Mouse (Mus musculus) layer of hippocampus, adult 8-10 months (tissue): ENCODE results near the gene Med20. TPM values are rescaled to one million over a fixed set of nuclear protein-coding genes. Genes with fewer than 3 reads are reported as not detected.
"Not testable (repeated sequence)": the region's sequence is repeated elsewhere in the genome, so short reads cannot be mapped to it uniquely, and the experiment has no call there.

Source experiments
- DNase-seq, 2 experiments: peaks; one replicate each; pipeline ENCODE4 v3.0.0; 2022; ENCODE audit warnings: low spot score in 2 of 2
- total RNA-seq, 4 experiments: library from RNA; stranded (reverse); gene quantifications; 2 replicates each; pipeline ENCODE4 v1.2.4; 2022

Gene Med20
- total RNA-seq, 4 experiments from 2014 or later = 31.1 to 40.3 (median 33.1) TPM

GRCm38 (mm10) chr17:47596162-47596838, 15.1 kb upstream of the Med20 start:
- DNase-seq = no peak

DNA sequence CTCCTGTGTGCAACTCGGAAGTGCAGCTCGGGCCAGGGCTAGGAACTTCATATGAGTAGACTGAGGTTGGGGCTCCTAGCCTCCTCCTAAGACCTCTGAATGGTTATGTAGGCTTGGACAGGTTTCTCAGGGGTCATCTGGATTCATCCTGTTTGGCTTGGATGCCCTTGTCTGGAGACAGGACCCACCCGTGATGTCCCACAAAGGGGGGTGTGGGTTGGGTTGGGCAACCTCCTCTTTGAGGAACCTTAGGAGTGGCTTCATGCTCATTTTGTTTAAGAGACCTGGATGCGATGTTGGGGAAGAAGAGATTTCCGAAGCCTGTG, 14.6 kb upstream of the Med20 start:
- no peak for DNase-seq

GRCm38 (mm10) chr17:47597261-47597660, 14.1 kb upstream of the Med20 start:
- no peak for DNase-seq

- no peak for DNase-seq
Observed at GRCm38 (mm10) chr17:47597838-47598579, 13.4 kb upstream of the Med20 start.

DNA sequence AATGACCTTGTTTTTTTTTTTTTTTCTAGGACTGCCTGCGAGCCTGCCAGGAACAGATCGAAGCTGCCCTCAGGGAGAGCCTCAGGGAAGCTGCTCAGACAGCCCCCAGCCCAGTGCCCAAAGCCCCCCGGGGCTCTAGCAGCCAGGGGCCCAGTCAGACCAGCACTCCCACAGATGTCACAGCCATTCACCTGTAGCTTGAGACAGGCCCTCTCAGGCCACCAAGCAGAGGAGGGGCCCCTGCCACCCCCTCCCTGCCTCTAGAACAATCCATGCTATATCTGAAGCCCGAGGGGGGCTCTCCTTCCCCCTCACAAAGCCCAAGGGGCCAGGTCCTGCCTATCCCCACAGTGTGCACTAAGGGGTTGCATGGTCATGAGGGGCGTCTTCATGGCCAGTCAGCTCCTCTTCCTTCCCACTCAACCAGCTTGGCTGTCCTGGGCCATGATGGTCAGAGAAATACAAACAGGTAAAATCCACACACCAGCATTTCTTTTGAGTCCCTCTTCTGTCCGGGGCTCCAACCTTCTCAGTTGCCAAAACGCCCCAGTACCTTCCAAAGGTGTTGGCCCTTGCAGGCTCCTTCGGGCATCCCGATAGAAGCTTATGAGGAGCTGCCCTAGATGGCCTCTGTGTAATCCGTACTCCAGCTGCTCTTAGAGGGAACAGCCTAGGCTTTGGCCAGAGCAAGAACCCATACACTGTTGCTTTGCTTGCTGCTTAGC, 12.6 kb upstream of the Med20 start:
- not testable (repeated sequence) for DNase-seq

DNA sequence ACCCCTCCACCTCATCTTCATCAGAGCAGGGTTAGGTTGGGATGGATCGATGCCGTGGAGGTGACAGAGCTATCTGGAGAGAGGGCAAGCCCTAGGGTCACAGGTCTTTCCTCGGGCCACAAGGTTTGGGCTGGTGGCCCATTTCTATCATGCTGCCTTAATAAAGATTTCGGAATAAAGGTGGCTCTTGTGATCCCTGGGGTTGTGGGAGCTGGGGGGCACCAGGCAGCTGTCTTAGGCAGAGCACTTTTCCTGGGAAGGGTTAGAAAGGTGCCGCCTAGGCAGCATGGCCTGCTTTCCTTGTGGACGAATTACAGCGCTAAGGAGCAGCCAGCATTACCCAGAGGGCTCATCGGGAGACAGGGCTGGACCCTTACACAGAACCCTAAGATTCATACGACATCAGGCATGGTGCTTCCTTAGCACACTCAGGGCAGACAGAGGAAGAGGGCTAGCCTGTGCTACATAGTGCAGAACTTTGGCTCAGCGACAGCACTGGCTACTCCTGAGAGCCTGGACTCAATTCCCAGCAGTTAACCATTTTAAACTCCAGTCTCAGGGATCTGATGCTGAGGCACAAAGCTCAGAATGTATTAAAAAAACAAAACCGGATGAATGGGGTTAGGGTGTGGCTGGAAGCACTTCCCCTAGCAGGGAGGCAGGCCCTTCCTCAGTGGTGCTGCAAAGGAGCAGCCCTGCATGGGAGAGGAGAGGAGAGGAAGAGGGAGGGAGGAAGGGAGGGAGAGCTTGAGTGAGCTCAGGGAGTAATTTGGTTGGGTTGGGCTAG, 11.7 kb upstream of the Med20 start:
- DNase-seq = no peak

GRCm38 (mm10) chr17:47600601-47601388, 10.6 kb upstream of the Med20 start:
- no peak for DNase-seq

DNA sequence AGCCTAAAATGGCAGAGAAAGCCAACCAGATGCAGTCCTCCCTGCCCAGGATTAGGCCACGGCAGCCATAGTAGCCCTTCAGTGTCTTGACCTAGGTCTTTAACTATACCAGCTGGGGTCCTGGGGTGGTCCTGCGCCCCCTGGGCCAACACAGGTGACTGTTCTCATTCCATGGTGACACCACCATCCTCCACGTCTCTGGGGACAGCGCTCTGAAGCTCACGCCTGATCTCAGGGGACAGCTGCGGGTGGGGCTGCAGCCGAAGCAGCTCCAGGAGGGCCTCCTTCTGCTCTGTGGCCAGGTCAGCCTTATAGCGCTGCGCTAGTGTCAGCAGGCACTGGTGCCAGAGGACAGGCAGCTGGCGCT, 10.0 kb upstream of the Med20 start:
- DNase-seq = no peak

GRCm38 (mm10) chr17:47602289-47602688, 9.1 kb upstream of the Med20 start:
- no peak for DNase-seq

DNA sequence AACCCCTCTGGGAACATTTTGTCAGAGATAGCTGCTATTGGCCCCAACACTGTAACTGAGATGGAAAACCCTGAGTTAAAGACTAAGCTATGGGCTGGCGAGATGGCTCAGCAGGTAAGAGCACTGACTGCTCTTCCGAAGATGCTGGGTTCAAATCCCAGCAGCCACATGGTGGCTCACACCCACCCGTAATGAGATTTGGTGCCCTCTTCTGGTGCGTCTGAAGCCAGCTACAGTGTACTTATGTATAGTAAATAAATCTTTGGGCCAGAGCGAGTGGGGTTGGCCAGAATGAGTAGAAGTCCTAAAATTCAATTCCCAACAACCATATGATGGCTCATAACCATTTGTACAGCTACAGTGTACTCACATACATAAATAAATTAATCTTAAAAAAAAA, 5.2 kb upstream of the Med20 start:
- DNase-seq = no peak

- no peak for DNase-seq
Observed at GRCm38 (mm10) chr17:47609182-47609581, 2.2 kb upstream of the Med20 start.

- no peak for DNase-seq
Observed at GRCm38 (mm10) chr17:47611661-47611982, 240 bp downstream of the Med20 start.

DNA sequence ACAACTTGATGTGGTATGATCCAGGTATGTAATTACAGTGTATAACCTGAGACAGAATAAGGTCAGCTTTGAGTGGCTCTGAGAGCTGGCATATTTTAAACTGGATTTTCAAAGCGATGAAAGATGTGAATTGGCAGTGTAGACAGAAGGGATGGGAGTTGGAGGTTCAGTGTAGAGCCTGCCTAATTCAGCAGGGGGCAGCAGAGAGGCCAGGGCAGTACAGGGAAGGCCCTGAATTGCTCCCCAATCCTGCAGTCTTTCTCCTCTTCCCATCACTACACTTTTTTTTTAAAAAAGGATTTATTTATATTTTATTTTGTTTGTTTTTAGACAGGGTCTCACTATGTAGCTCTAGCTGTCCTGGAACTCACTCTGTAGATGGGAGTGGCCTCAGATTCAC, 2.6 kb downstream of the Med20 start:
- no peak for DNase-seq

DNA sequence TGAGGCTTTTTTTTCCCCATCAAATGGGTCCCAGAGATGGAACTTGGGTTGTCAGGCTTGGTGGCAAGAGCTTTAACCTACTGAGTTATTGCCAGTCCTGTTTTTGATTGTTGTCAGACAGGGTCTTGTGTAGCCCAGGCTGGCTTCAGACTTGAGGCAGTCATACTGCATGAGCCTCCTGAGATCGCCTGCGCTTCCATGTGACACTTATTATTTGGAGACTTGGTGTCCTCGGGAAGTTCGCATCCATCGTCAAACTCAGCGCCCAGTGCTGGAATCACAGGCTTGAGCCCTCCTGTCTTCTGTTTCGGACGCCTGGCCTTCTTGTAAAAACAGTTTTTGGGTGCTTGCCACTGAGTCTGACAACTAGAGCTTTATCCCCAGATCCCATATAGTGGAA, 4.7 kb downstream of the Med20 start:
- DNase-seq = no peak

GRCm38 (mm10) chr17:47616652-47617051, 5.3 kb downstream of the Med20 start:
- DNase-seq = no peak

DNA sequence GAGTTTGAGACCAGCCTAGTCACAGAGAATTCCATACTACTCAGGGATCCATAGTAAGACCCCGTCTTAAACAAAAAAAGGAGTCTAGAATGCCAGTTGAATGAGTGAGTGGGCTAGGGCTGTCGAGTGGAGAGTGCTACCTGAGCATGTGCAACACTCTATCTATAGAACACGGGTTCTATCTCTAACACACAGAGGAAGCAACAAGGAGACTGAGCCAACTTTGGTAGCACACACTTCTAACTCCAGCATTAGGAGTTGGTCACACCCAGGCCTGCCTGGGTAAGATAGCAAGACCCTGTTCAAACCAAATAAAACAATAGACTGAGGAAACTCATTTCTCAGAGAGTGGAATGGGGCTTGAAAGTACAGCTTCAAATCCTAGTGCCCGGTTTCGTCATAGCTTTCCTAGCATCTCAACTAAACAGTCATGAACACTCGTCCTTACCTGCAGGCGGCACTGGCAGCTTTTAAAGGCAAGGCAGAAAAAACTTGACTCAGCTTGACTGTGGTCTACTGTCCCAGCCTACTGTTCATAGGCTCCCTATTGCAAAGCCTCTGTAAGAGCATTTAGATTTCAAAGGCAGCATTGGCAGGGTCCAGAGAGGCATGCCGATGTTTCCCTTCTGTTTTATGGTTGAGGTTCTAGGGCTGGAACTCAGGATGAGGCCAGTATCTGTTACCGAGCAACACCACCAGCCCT, 6.4 kb downstream of the Med20 start:
- DNase-seq = no peak

DNA sequence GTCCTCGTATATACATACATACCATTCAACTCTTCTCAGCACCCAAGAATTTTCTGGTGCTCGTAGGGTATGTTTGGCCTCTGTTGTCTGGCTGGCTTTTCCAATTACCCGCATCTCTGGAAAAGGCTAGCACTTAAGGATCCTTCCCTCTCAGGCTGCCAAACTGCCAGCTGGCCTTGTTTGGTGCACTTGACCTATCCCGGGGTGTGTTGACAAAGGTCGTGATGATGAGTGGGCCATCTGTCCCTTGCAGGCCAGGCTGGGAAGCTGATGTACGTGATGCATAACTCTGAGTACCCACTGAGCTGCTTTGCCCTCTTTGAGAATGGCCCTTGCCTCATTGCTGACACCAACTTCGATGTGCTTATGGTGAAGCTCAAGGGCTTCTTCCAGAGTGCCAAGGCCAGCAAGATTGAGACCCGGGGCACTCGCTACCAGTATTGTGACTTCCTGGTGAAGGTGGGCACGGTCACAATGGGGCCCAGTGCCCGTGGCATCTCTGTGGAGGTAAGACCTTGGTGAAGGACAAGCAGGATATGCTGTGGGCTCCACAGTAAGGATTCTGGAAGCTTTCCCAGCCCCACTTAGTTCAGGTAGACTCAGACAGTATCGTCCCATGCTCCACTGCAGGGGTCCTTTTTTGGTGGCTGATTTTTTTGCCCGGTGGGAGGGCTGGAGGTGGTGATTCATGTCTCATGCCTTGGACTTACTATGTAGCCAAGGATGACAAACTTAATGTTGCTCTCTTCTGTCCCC, 7.4 kb downstream of the Med20 start:
- DNase-seq = no peak

GRCm38 (mm10) chr17:47622912-47623554, 11.7 kb downstream of the Med20 start:
- DNase-seq = no peak

DNA sequence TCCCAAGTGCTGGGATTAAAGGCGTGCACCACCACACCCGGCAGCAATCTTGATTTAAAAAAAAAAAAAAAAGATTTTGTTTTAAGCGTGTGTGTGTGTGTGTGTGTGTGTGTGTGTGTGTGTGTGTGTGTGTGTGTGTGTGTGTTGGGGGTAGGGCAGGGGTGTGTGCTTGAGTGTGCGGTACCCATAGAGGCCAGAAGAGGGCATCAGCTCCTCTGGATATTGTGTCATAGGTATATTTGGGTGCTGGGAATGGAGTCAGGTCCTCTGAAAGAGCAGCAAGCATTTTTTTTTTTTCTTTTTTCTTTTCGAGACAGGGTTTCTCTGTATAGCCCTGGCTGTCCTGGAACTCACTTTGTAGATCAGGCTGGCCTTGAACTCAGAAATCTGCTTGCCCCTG, 13.2 kb downstream of the Med20 start:
- not testable (repeated sequence) for DNase-seq
